Mouse (Mus musculus) limb, embryonic 12.5 days (tissue): ENCODE measurements around the gene Dpyd. TPM values are rescaled to one million over a fixed set of nuclear protein-coding genes. Genes with fewer than 3 reads are reported as not detected.

Experiments used
- ATAC-seq: fragments of 200-750 bp; cut with Nextera tagmentation; 2 replicates; pipeline ENCODE4 v1.8.0; 2017; ENCODE audit warnings: low read depth, moderate TSS enrichment; ENCODE audit not compliant: insufficient number of reproducible peaks, insufficient read depth, low FRiP score, low TSS enrichment
- H3K27ac ChIP-seq: fragments of 300-500 bp; sonication (generic); 2 replicates; pipeline ENCODE4 v1.5.1; 2016; ENCODE audit warnings: mild to moderate bottlenecking, moderate library complexity
- H3K27me3 ChIP-seq: fragments of 300-500 bp; sonication (generic); 2 replicates; pipeline ENCODE4 v1.6.1; 2016; ENCODE audit warnings: mild to moderate bottlenecking, moderate library complexity
- H3K36me3 ChIP-seq: fragments of 300-500 bp; sonication (generic); 2 replicates; pipeline ENCODE4 v1.6.1; 2016; ENCODE audit warnings: mild to moderate bottlenecking, moderate library complexity
- H3K4me1 ChIP-seq: fragments of 300-500 bp; sonication (generic); replicated peaks from 2 replicates; pipeline ENCODE4 v1.6.1; 2016
- H3K4me2 ChIP-seq: fragments of 300-500 bp; sonication (generic); 2 replicates; pipeline ENCODE4 v1.6.1; 2016; ENCODE audit warnings: mild to moderate bottlenecking, moderate library complexity
- H3K4me3 ChIP-seq: fragments of 300-500 bp; sonication (generic); replicated peaks from 2 replicates; pipeline ENCODE4 v1.5.1; 2016; ENCODE audit warnings: mild to moderate bottlenecking
- H3K9ac ChIP-seq: fragments of 300-500 bp; sonication (generic); replicated peaks from 2 replicates; pipeline ENCODE4 v1.6.1; 2016; ENCODE audit warnings: mild to moderate bottlenecking, moderate library complexity
- H3K9me3 ChIP-seq: fragments of 300-500 bp; sonication (generic); 2 replicates; pipeline ENCODE4 v1.6.1; 2016; ENCODE audit warnings: mild to moderate bottlenecking, moderate library complexity
- WGBS: fragments of 180-500 bp; shearing (Covaris S2); methylation state at CpG from one replicate; pipeline ENCODE4 v1.1.7; 2016; 5-methylcytosine and 5-hydroxymethylcytosine counted together
- polyA plus RNA-seq: library from polyadenylated mRNA; unstranded; fragments of >200 nt; fragmentation: Nextera tagmentation; extraction: Ambion mirVana; gene quantifications from 2 replicates; pipeline ENCODE4 v1.2.1, GENCODE M21; 2016

The Dpyd gene
- polyA plus RNA-seq, 1 experiment from 2014 or later, result 11.8 TPM

DNA sequence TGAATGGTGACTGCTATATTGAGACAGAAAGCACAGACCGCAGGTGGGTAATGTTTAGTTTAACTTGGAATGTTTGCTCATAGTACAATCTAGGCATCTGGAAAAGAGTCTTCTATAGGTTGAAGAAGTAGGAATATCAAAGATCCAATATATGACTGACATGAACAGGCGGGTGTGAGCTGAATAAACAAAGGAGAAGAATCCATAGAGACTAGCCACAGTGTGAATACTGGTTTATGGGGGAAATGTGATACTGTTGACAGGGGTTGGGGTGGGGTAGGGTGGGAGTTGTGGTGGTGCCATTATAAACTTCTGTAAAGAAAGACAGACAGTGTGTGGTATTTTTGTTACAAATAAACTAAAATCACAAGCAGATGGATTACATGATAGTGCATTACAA, 33.8 kb downstream of the Dpyd start:
- no peak overlapping the region for H3K4me2 ChIP-seq
- no peaks in the 10 kb centered on the region for H3K27me3 ChIP-seq
- WGBS, result 82% methylated on average over 2 of the region's 2 CpGs
- no peak for ATAC-seq
- no peak overlapping the region for H3K9ac ChIP-seq
- H3K9me3 ChIP-seq, result no peaks in the 10 kb centered on the region
- no peak overlapping the region for H3K4me3 ChIP-seq
- no peaks in the 10 kb centered on the region for H3K36me3 ChIP-seq
- H3K27ac ChIP-seq, result no peak overlapping the region
- no peaks in the 10 kb centered on the region for H3K4me1 ChIP-seq

DNA sequence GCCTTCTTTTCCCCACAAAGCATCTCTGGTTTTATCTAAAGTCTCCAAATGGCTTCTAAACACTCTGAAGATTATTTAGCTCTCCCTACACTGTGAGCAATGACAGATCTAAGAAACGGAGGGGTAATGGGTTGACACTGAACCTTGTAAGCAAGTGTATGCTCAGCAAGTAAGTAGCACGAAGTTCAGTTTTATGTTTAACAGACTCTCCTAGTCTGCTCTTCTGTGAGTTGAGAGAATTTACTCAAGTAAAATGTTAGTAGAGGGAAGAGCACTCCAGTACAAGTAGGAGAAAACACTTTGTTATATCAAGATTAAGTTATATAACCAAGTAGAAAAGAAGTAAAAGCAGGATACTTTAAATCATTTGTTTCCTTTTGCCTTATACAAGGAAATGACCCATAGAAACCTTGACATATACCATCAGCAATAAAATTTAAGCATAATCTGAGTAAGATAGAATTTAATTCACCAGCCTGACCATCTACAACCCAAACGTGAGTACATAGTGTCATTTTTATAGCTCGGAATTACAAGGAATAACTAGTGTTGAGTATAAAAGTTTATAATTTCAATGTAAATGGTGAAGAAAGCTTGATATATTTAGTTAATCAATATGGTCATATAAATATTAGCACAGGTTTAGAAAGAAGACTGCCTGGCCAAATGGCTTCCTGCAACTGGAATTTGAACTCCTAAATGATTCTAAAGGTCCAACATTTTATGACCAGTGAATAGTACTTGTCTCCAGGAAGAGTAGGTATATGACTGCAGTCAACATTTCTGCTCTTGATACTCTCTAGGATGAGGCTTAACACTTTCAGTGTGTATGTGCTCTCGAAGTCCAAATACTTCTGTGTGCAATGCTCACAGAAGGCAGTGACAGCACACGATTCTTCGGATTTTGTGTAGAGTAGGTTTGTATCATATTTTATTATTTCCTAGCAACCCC, 40.0 kb downstream of the Dpyd start:
- H3K27me3 ChIP-seq, result no peaks in the 10 kb centered on the region
- H3K36me3 ChIP-seq, result no peaks in the 10 kb centered on the region
- no peak for ATAC-seq
- H3K4me1 ChIP-seq, result no peaks in the 10 kb centered on the region
- H3K4me3 ChIP-seq, result no peak overlapping the region
- no peak overlapping the region for H3K9ac ChIP-seq
- WGBS, result 86% methylated on average over 7 of the region's 7 CpGs
- H3K9me3 ChIP-seq, result no peaks in the 10 kb centered on the region
- H3K4me2 ChIP-seq, result no peak overlapping the region
- H3K27ac ChIP-seq, result no peak overlapping the region

DNA sequence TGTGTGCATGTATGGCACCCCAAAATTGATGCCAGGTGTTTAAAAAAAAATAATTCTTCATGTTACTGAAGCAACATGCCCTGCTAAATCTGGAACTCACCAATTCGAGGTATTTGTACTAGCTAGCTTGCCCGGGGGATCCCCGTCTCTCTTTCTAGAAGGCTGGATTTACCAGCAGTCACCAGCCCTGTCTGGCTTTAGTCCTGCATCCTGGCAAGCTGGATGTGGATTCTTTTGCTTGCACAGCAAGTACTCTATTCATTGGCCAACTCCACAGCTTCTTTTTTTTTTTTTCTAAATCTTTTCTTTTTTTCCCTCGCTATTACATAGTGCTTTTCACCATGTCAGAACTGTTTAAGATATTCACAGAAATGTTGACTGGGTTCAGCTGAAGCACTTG, 46.8 kb downstream of the Dpyd start:
- ATAC-seq, result no peak
- Histone ChIP-seq H3K9me3 (no peaks in the 10 kb centered on the region), H3K4me2 (no peak overlapping the region), H3K27me3 (no peaks in the 10 kb centered on the region), H3K9ac (no peak overlapping the region), H3K27ac (no peak overlapping the region), H3K4me3 (no peak overlapping the region), H3K4me1 (no peaks in the 10 kb centered on the region), H3K36me3 (no peaks in the 10 kb centered on the region)
- 85% methylated on average over 4 of the region's 4 CpGs for WGBS

DNA sequence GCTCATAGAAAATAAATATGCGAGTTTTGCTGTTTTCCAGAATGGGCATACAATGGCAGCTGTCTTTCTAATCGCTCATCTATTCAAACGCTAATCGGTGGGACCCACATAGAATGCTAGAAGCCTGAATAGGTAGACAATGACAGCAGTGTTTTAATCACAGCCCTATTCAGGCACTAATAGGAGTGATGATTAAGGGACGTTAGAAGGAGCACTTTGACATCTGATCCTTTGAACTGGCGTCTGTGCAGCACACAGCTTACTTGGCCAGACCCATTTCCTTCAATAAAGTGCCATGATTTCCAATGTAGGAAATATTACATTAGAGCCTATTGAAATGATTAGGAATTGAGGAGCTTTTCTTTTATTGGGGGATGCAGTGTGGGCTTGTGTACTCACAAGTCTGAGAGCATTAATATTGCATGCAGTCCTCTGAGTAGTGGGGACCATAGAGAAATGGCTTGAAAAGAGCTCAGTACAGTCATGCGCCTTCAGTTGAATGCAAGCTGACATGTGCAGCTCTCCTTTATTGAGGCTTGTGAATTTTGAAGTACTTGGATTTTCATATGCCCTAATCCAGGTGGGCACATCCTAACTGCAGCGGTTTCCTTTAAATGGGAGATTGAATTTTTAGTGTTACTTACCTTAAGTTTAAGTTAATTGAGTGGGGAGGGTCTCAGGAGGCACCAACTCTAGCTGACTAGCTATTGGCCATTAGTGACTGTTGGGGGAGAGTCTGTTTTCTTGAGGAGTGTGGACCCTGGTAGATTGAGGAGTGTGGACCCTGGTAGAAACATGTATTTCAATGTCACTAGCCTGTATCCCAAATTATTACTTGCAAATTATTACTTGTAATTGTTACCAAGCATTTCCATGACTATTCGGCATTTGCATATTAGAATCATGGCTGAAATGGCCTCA, 64.8 kb downstream of the Dpyd start:
- H3K27ac ChIP-seq, result no peak overlapping the region

DNA sequence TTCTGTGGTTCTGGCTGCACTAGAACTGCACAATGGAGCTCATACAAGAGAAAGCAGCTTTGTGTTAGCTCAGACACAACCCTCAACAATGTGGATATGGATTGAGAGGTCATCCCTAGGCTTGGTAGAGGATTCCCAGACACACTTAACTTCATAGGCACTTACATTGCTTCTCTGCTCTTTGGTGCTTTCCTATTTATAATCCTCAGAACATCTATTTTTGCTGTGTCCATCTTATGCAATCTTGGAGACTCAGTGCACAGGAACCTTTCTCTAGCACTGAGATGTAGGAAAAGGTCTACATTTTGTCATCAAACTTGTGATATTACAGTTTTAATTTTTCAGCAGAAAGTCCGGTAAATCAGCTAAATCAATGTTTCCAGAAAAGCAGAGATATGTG, 67.8 kb downstream of the Dpyd start:
- no peak for ATAC-seq
- 93% methylated on average over 1 of the region's 1 CpGs for WGBS
- Histone ChIP-seq H3K4me1 (no peaks in the 10 kb centered on the region), H3K9ac (no peak overlapping the region), H3K27me3 (no peaks in the 10 kb centered on the region), H3K4me2 (no peak overlapping the region), H3K27ac (no peak overlapping the region), H3K9me3 (no peaks in the 10 kb centered on the region), H3K4me3 (no peak overlapping the region), H3K36me3 (no peaks in the 10 kb centered on the region)

More for the DNA sequence above, 64.8 kb downstream of the Dpyd start:
- Histone ChIP-seq H3K4me1 (no peaks in the 10 kb centered on the region), H3K4me2 (no peak overlapping the region), H3K27me3 (no peaks in the 10 kb centered on the region), H3K4me3 (no peak overlapping the region), H3K9me3 (no peaks in the 10 kb centered on the region), H3K36me3 (no peaks in the 10 kb centered on the region), H3K9ac (no peak overlapping the region)
- WGBS, result 65% methylated on average over 9 of the region's 9 CpGs
- ATAC-seq, result no peak

DNA sequence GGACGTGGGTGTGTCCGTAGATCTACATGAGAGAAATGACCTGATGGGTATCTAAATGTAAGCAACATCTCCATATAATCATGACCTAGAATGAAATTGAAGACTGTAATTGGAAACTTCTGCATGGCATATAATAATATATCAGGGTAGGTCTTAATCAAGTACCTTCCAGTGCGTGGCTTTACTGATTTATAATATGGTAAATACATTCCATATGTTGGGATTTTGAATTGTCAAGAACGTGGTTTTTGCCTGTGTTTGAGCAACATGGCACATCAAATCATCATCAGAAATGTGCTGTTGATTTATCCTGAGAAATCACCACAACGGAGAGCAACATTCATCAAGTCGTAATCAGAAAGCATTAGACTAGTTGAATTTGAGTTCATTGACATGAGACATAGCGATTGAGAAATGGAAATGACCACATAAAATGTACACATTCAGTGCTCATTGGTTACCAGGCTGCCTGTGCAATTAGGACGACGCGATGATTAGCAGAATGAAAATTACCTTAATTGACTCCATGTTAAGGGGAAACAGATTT, 84.2 kb downstream of the Dpyd start:
- Histone ChIP-seq H3K27me3 (no peaks in the 10 kb centered on the region), H3K9ac (no peak overlapping the region), H3K4me3 (no peak overlapping the region), H3K27ac (no peak overlapping the region), H3K4me1 (no peaks in the 10 kb centered on the region), H3K36me3 (no peaks in the 10 kb centered on the region), H3K9me3 (no peaks in the 10 kb centered on the region), H3K4me2 (no peak overlapping the region)
- ATAC-seq, result no peak
- WGBS, result 41% methylated on average over 10 of the region's 10 CpGs

DNA sequence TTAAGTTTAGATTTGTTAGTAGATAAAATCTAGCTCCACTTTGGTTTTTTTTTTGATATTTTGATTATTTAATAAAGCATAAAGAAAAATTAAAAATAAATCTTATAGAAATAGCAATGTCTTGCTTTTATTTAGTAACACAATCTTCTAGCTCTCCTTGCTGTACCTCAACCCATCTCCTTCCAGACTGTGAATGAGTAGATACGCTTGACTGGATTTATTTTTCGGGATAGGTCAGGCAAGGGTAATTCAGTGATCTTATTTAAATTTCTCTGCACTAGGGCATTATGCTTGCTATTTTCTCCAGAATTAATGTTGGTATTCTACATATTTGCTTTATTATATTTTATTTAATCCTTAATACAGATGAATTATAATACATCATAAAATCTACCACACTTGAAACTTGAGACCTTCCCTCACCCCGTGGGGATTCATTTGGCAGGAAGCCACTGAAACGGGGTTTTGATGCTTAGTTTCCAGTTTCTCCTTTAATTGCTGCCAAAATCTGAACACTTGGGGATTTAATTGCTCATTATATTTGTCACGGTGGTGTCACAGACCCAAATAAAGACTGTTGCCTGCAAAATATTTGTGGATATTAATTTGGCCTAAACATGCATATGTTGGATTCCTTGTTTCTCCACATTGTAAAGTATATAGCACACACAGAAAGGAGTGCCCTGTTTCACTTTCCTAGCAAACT, 102.2 kb downstream of the Dpyd start:
- no peak overlapping the region for H3K9ac ChIP-seq
- WGBS, result 38% methylated on average over 5 of the region's 5 CpGs
- no peak for ATAC-seq

DNA sequence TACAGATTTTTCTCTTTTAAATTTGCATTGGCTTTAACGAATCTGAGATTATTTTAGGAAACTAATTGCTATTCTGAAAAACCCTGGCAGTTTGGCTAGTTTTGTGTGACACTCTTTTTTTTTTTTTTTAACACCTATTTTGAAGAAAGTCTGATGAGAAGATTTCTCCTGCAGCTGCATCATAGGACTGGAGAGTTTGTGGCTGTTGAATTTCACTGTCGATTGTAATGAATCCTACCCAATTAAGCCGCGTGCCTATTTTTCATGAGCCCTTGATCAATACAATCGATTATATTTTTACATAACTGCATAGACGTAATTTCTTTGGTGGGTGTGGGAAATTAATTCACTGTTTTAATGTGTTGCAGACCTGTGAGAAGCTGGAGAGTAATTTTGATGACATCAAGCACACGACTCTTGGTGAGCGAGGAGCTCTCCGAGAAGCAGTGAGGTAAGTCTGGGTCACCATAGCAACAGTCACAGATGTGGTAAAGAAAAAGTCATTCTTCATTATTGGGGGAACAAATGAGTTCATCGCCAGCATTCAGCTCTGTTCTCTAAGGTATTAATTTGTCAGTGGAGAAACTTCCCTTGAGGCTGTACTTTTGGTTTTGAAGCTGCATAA, 112.3 kb downstream of the Dpyd start:
- peaks cover 10% of the 10 kb centered on the region; the same call in 1 of the 2 replicates for H3K4me1 ChIP-seq
- H3K27me3 ChIP-seq, result no peaks in the 10 kb centered on the region
- peak overlapping the region; percentile 35 for H3K4me2 ChIP-seq
- no peak overlapping the region for H3K9ac ChIP-seq
- no peak overlapping the region for H3K4me3 ChIP-seq
- H3K9me3 ChIP-seq, result no peaks in the 10 kb centered on the region
- H3K36me3 ChIP-seq, result no peaks in the 10 kb centered on the region
- peak; percentile 68 for ATAC-seq
- 28% methylated on average over 10 of the region's 10 CpGs for WGBS
- no peak overlapping the region for H3K27ac ChIP-seq

More for the DNA sequence above, 102.2 kb downstream of the Dpyd start:
- Histone ChIP-seq H3K4me3 (no peak overlapping the region), H3K9me3 (no peaks in the 10 kb centered on the region), H3K27me3 (no peaks in the 10 kb centered on the region), H3K27ac (peak overlapping the region; percentile 53; the same call in 1 of the 2 replicates), H3K4me1 (peaks cover 8% of the 10 kb centered on the region; the same call in 1 of the 2 replicates), H3K36me3 (no peaks in the 10 kb centered on the region), H3K4me2 (no peak overlapping the region)

DNA sequence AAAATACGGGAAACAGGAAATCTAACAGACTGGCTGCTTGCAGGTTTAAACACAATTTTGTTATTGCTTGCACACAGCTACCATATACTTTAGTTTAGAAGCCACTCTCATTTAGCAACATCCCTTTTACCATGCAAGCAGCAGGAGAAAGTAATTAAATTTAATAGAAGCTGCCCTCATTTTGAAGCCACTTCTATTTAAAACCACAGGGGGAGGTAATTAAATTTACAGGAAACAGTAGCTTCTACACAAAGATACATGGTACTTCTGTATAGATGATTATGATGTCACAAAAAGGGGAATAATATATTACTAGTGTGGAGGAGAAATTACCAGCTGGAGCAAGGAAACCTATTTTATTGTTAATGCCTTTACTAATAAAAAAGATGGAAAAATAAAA, 113.5 kb downstream of the Dpyd start:
- no peak overlapping the region for H3K9ac ChIP-seq
- no peaks in the 10 kb centered on the region for H3K27me3 ChIP-seq
- no peak overlapping the region for H3K4me3 ChIP-seq
- H3K9me3 ChIP-seq, result no peaks in the 10 kb centered on the region
- H3K36me3 ChIP-seq, result no peaks in the 10 kb centered on the region
- 15% methylated on average over 1 of the region's 1 CpGs for WGBS
- peaks cover 10% of the 10 kb centered on the region; the same call in 1 of the 2 replicates for H3K4me1 ChIP-seq
- H3K27ac ChIP-seq, result no peak overlapping the region
- H3K4me2 ChIP-seq, result peak overlapping the region; percentile 34
- ATAC-seq, result peak; percentile 59; the same call in 1 of the 2 replicates

DNA sequence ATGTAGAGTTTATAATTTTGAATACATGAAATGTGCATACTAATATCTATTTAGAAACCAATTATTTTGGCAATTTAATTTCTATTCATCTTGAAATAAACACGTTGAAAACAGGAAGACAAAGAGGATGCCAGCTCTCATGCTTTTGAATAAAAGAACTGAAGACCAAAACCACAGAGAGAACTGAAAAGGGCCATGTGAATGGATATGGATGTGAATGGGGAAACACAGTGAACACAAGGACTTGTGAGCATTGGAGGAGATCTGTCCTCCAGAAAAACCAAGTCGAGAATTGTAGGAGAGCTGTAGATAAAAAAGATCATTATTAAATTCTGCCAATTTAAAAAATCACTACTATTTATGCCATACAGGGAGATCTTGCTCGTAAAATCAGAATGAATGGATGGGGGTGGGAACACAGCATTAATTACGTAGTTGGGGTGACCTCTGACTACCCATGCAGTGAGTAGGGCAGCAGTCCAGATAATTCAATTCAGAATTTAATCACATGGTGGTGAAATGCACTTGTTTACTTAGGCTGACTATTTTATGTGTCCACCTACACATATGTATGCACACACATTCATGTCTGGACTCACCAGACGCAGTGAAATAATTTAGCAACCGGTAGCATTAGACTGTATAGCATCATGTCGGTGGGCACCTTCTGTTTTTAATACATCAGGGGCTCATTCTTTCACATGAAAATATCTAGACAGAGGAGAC, 114.3 kb downstream of the Dpyd start:
- no peak overlapping the region for H3K4me2 ChIP-seq
- H3K36me3 ChIP-seq, result no peaks in the 10 kb centered on the region
- no peaks in the 10 kb centered on the region for H3K9me3 ChIP-seq
- no peak for ATAC-seq
- no peak overlapping the region for H3K4me3 ChIP-seq
- H3K27ac ChIP-seq, result no peak overlapping the region
- no peaks in the 10 kb centered on the region for H3K27me3 ChIP-seq
- H3K4me1 ChIP-seq, result peaks cover 10% of the 10 kb centered on the region; the same call in 1 of the 2 replicates
- H3K9ac ChIP-seq, result no peak overlapping the region
- WGBS, result 51% methylated on average over 7 of the region's 7 CpGs
